ENCODE assay signal across 8 mouse cellular contexts in genomic region chr6:72900952-72901351, GRCm38 (mm10). TPM values are rescaled to one million over a fixed set of nuclear protein-coding genes. Genes with fewer than 3 reads are reported as not detected.
DNase-seq lines count a peak whose midpoint lies in the region; ATAC-seq and TF ChIP-seq lines count a peak whose summit lies in the region.

No protein-coding gene starts in this region.

- H3K36me3 ChIP-seq in heart, embryonic 10.5 days: no peaks in the 10 kb centered on the region; the same call in 1 of the 2 replicates
- 0 out of 2 replicates have a peak, but pooled peaks cover 2% of the 10 kb centered on the region for H3K36me3 ChIP-seq in ES-E14 (ENCODE audit: control insufficient read depth, insufficient read depth, low read length, poor library complexity, severe bottlenecking)
- H3K36me3 ChIP-seq in forebrain, embryonic 14.5 days (ENCODE audit: control insufficient read depth, insufficient read depth, low read length): no peaks in the 10 kb centered on the region
- 0 out of 2 replicates have a peak, but pooled peaks cover 4% of the 10 kb centered on the region for H3K36me3 ChIP-seq in liver, embryonic 15.5 days (replicated peaks)

- H3K9ac ChIP-seq in ES-E14 (ENCODE audit: insufficient read depth, low read depth, low read length, poor library complexity, severe bottlenecking): peak overlapping the region; percentile 93
- no peak overlapping the region; the same call in 1 of the 2 replicates for H3K9ac ChIP-seq in forebrain, embryonic 14.5 days (ENCODE audit: low read length)
- H3K9ac ChIP-seq in liver, embryonic 15.5 days: 0 out of 2 replicates have a peak overlapping the region, but pooled peaks have one; percentile 99

- H3K27ac ChIP-seq in heart, embryonic 10.5 days: peak overlapping the region; percentile 100
- H3K27ac ChIP-seq in ES-E14 (ENCODE audit: insufficient read depth, low read depth, low read length, poor library complexity, severe bottlenecking): peak overlapping the region; percentile 95; the same call in 1 of the 2 replicates
- no peak overlapping the region for H3K27ac ChIP-seq in forebrain, embryonic 14.5 days (ENCODE audit: low read depth, low read length)
- H3K27ac ChIP-seq in liver, embryonic 15.5 days (replicated peaks): peak overlapping the region; percentile 99

- 44% methylated on average over 7 of the region's 7 CpGs for WGBS in heart, embryonic 10.5 days
- 58% methylated on average over 7 of the region's 7 CpGs for WGBS in forebrain, embryonic 14.5 days
- 48% methylated on average over 7 of the region's 7 CpGs for WGBS in liver, embryonic 15.5 days (ENCODE audit: insufficient replicate concordance)

- peak overlapping the region; percentile 97 for H3K4me3 ChIP-seq in heart, embryonic 10.5 days
- H3K4me3 ChIP-seq in ES-E14 (ENCODE audit: insufficient read depth in 1 of 2, low read depth in 1 of 2, low read length in 2 of 2, poor library complexity in 1 of 2, severe bottlenecking in 1 of 2): peak overlapping the region; percentile 79 to 86
- peak overlapping the region; percentile 98 for H3K4me3 ChIP-seq in forebrain, embryonic 14.5 days (ENCODE audit: low read depth, low read length)
- H3K4me3 ChIP-seq in liver, embryonic 15.5 days (replicated peaks): peak overlapping the region; percentile 97

- peak overlapping the region; percentile 60 for H3K4me2 ChIP-seq in forebrain, embryonic 14.5 days (ENCODE audit: low read length)
- peak overlapping the region; percentile 96 for H3K4me2 ChIP-seq in liver, embryonic 15.5 days

- ATAC-seq in forebrain, embryonic 14.5 days: no peak
- no peak for ATAC-seq in liver, embryonic 15.5 days (ENCODE audit: insufficient read depth)

- DNase-seq in heart, embryonic 10.5 days (ENCODE audit: low spot score): no peak
- DNase-seq in heart, adult 18-20 months: no peak
- peak; percentile 91 for DNase-seq in ES-E14 (ENCODE audit: low read depth, low spot score)
- no peak for DNase-seq in forebrain, embryonic 14.5 days (ENCODE audit: low spot score)
- DNase-seq in c-Kit-positive CD71-positive TER-119-positive erythroid progenitor cells, embryonic 14.5 days (ENCODE audit: low spot score): no peak
- no peak for DNase-seq in thymus, postnatal 10 days (ENCODE audit: low spot score in 2 of 2)
- no peak for DNase-seq in B cell, adult 2 months

- in situ Hi-C loops in ES-E14 (cut with MboI; ENCODE audit: low sequenced_read_pairs in 2 of 2, unreplicated experiment in 2 of 2): no loop called here

- H3K9me3 ChIP-seq in heart, embryonic 10.5 days: no peaks in the 10 kb centered on the region
- H3K9me3 ChIP-seq in ES-E14 (ENCODE audit: control insufficient read depth, insufficient read depth, low read depth, low read length): no peaks in the 10 kb centered on the region
- no peaks in the 10 kb centered on the region for H3K9me3 ChIP-seq in forebrain, embryonic 14.5 days (replicated peaks; ENCODE audit: control insufficient read depth, low read length)
- no peaks in the 10 kb centered on the region for H3K9me3 ChIP-seq in liver, embryonic 15.5 days (replicated peaks)

- no peaks in the 10 kb centered on the region for H3K27me3 ChIP-seq in heart, embryonic 10.5 days (ENCODE audit: insufficient read depth, poor library complexity, severe bottlenecking)
- H3K27me3 ChIP-seq in forebrain, embryonic 14.5 days (replicated peaks; ENCODE audit: control insufficient read depth, insufficient read depth, low read length): no peaks in the 10 kb centered on the region
- H3K27me3 ChIP-seq in liver, embryonic 15.5 days: no peaks in the 10 kb centered on the region

- peaks cover 25% of the 10 kb centered on the region for H3K4me1 ChIP-seq in heart, embryonic 10.5 days
- peaks cover 0 to 9% of the 10 kb centered on the region in 2 experiments; a peak in 2 of 4 replicates for H3K4me1 ChIP-seq in ES-E14 (ENCODE audit: control insufficient read depth in 2 of 2, insufficient read depth in 2 of 2, low read length in 2 of 2, poor library complexity in 1 of 2)
- peaks cover 11% of the 10 kb centered on the region; the same call in 1 of the 2 replicates for H3K4me1 ChIP-seq in forebrain, embryonic 14.5 days (ENCODE audit: control insufficient read depth, insufficient read depth, low read length)
- H3K4me1 ChIP-seq in liver, embryonic 15.5 days (replicated peaks): peaks cover 36% of the 10 kb centered on the region

TF ChIP-seq in ES-E14, 5 proteins besides CTCF, POLR2A, EP300 and RAD21:
- no peak for TF ChIP-seq ZNF384 (IDR thresholded peaks at IDR 0.05; ENCODE audit: low read depth, low read length)
- peak; percentile 55; the same call in 1 of the 2 replicates for TF ChIP-seq CHD2 (IDR thresholded peaks at IDR 0.05; ENCODE audit: low read depth, low read length)

RNA-seq across cellular contexts. Expression of gene Kcmf1, which starts 1.2 kb away (rescaled TPM):
- 37.4 and 37.7 TPM in 2 replicates for polyA plus RNA-seq in heart, embryonic 10.5 days (2016; fragmentation: Nextera tagmentation; extraction: Ambion mirVana)
- total RNA-seq in heart, adult 18-20 months (2021): 100 to 1,000 TPM in 1 of 2 experiments, 10 to 100 TPM in 1; 97.7 to 104 TPM
- 101 and 122 TPM in 2 replicates for total RNA-seq in ES-E14 (2012; rRNA removed)
- 33.4 and 34.1 TPM in 2 replicates for polyA plus RNA-seq in forebrain, embryonic 14.5 days (2014; fragmentation: Nextera tagmentation; extraction: Ambion mirVana)
- polyA plus RNA-seq in liver, embryonic 15.5 days (2015; fragmentation: Nextera tagmentation; extraction: Ambion mirVana): 27.0 and 29.3 TPM in 2 replicates

RNA-seq across cellular contexts. Expression of gene Tmsb10, which starts 57.6 kb away (rescaled TPM):
- polyA plus RNA-seq in heart, embryonic 10.5 days (2016; fragmentation: Nextera tagmentation; extraction: Ambion mirVana): 1,830 and 2,375 TPM in 2 replicates
- 100 to 1,000 TPM in 1 of 2 experiments, 10 to 100 TPM in 1; 99.1 to 111 TPM for total RNA-seq in heart, adult 18-20 months (2021)
- total RNA-seq in ES-E14 (2012; rRNA removed): 430 and 651 TPM in 2 replicates
- polyA plus RNA-seq in forebrain, embryonic 14.5 days (2014; fragmentation: Nextera tagmentation; extraction: Ambion mirVana): 4,907 and 5,462 TPM in 2 replicates
- polyA plus RNA-seq in liver, embryonic 15.5 days (2015; fragmentation: Nextera tagmentation; extraction: Ambion mirVana): 166 and 189 TPM in 2 replicates
